Mouse (Mus musculus): ENCODE measurements around the gene BC055324. TPM values are rescaled to one million over a fixed set of nuclear protein-coding genes. Genes with fewer than 3 reads are reported as not detected.
"Not testable (repeated sequence)": the region's sequence is repeated elsewhere in the genome, so short reads cannot be mapped to it uniquely, and the experiment has no call there.

The BC055324 gene
- total and polyA plus RNA-seq, 3 experiments: 19.2 to 21.4 TPM; not detected in 1

DNA sequence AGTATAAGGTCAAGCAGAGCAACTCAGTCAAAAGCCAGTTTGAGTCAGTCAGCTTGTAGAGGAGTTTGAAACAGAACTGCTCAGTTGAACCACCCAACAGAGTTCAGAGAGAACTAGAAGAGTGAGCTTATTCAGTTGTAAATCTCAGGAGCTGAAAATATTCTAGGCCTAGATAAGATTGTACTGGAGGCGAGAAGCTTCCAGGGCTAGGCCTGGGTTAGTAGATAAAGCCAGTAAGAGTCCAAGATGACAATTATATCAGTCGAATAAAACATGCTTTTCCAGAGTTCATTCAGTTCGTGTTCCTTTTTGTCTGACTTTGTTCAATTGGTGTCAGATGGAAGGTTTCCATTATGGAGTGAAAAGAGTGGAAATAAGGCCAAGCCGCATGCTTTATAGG lies 31.1 kb upstream of the BC055324 start:
- no peak overlapping the region for H3K9ac ChIP-seq (ENCODE audit: control insufficient read depth, low read depth, low read length, poor library complexity, severe bottlenecking)
- no peaks in the 10 kb centered on the region for H3K79me2 ChIP-seq (ENCODE audit: control insufficient read depth, insufficient read depth, low read length, poor library complexity)
- TF ChIP-seq BHLHE40 (IDR thresholded peaks at IDR 0.05; ENCODE audit: borderline replicate concordance, low read depth, low read length) (no peak), NELFE (IDR thresholded peaks at IDR 0.05; ENCODE audit: low read depth, low read length) (no peak), ZKSCAN1 (IDR thresholded peaks at IDR 0.05; ENCODE audit: low read depth, low read length) (no peak), TCF12 (IDR thresholded peaks at IDR 0.05; ENCODE audit: low read depth, low read length) (peak; percentile 86), MAZ (IDR thresholded peaks at IDR 0.05; ENCODE audit: low read depth, low read length) (no peak), CHD2 (IDR thresholded peaks at IDR 0.05; ENCODE audit: low read length) (no peak), POLR2AphosphoS5 (IDR thresholded peaks at IDR 0.05; ENCODE audit: borderline replicate concordance, low read depth, low read length) (no peak), TAL1 (IDR thresholded peaks at IDR 0.05; ENCODE audit: low read length) (peak; percentile 30; the same call in 1 of the 2 replicates), MYC (IDR thresholded peaks at IDR 0.05; ENCODE audit: low read depth, low read length) (no peak), EP300 (IDR thresholded peaks at IDR 0.05; ENCODE audit: low read depth in 1 of 2, low read length in 2 of 2) (peak; percentile 76 to 79), USF1 (IDR thresholded peaks at IDR 0.05; ENCODE audit: low read depth, low read length) (no peak), MYB (IDR thresholded peaks at IDR 0.05; ENCODE audit: low read depth, low read length) (no peak), ELF1 (IDR thresholded peaks at IDR 0.05; ENCODE audit: low read depth, low read length) (no peak), GATA1 (IDR thresholded peaks at IDR 0.05; ENCODE audit: low read depth, low read length) (peak; percentile 66), TBP (IDR thresholded peaks at IDR 0.05; ENCODE audit: low read depth, low read length) (no peak), SMC3 (IDR thresholded peaks at IDR 0.05; ENCODE audit: low read depth, low read length) (no peak), NRF1 (IDR thresholded peaks at IDR 0.05; ENCODE audit: insufficient read depth, low read depth, low read length, poor library complexity, severe bottlenecking) (no peak), RCOR1 (IDR thresholded peaks at IDR 0.05; ENCODE audit: low read depth, low read length) (peak; percentile 95), POLR2A (IDR thresholded peaks at IDR 0.05; ENCODE audit: control insufficient read depth in 1 of 2, insufficient read depth in 1 of 2, low read depth in 1 of 2, low read length in 2 of 2, poor library complexity in 1 of 2) (no peak), ETS1 (IDR thresholded peaks at IDR 0.05; ENCODE audit: low read depth, low read length) (peak; percentile 38; the same call in 1 of the 2 replicates), MAX (IDR thresholded peaks at IDR 0.05; ENCODE audit: low read length) (no peak)
- no peaks in the 10 kb centered on the region for H3K36me3 ChIP-seq (ENCODE audit: control insufficient read depth in 1 of 2, insufficient read depth in 2 of 2, low read length in 2 of 2)
- peak; percentile 39 for DNase-seq (ENCODE audit: low read depth, low spot score)
- no peaks in the 10 kb centered on the region for H3K9me3 ChIP-seq (replicated peaks; ENCODE audit: insufficient read depth, low read length)
- no peak overlapping the region for H3K4me3 ChIP-seq (ENCODE audit: control insufficient read depth in 1 of 2, insufficient read depth in 1 of 2, low read depth in 2 of 2, low read length in 2 of 2)
- H3K27me3 ChIP-seq (ENCODE audit: control insufficient read depth in 1 of 2, insufficient read depth in 2 of 2, low read length in 2 of 2): peaks cover 2 to 3% of the 10 kb centered on the region in 2 experiments; a peak in 3 of 4 replicates
- 0 out of 4 replicates have a peak, but pooled peaks cover 0 to 5% of the 10 kb centered on the region in 2 experiments for H3K4me1 ChIP-seq (ENCODE audit: control insufficient read depth in 1 of 2, insufficient read depth in 2 of 2, low read length in 2 of 2)
- no peak overlapping the region for H3K27ac ChIP-seq (ENCODE audit: control insufficient read depth, low read depth, low read length)

GRCm38 (mm10) chr1:164022106-164022505 lies 27.5 kb upstream of the BC055324 start:
- H3K36me3 ChIP-seq (ENCODE audit: control insufficient read depth in 1 of 2, insufficient read depth in 2 of 2, low read length in 2 of 2); H3K9me3 ChIP-seq (replicated peaks; ENCODE audit: insufficient read depth, low read length); H3K4me3 ChIP-seq (ENCODE audit: control insufficient read depth in 1 of 2, insufficient read depth in 1 of 2, low read depth in 2 of 2, low read length in 2 of 2); H3K79me2 ChIP-seq (ENCODE audit: control insufficient read depth, insufficient read depth, low read length, poor library complexity); H3K27me3 ChIP-seq (ENCODE audit: control insufficient read depth in 1 of 2, insufficient read depth in 2 of 2, low read length in 2 of 2); H3K4me1 ChIP-seq (ENCODE audit: control insufficient read depth in 1 of 2, insufficient read depth in 2 of 2, low read length in 2 of 2); DNase-seq (ENCODE audit: low read depth, low spot score); H3K9ac ChIP-seq (ENCODE audit: control insufficient read depth, low read depth, low read length, poor library complexity, severe bottlenecking); H3K27ac ChIP-seq (ENCODE audit: control insufficient read depth, low read depth, low read length): not testable (repeated sequence)
- TF ChIP-seq SMC3 (IDR thresholded peaks at IDR 0.05; ENCODE audit: low read depth, low read length) (peak; percentile 29; the same call in 1 of the 2 replicates), CTCF (IDR thresholded peaks at IDR 0.05 in 2 of 3, conservative IDR thresholded peaks at IDR 0.05 in 1 of 3; ENCODE audit: control insufficient read depth in 1 of 3, insufficient read depth in 1 of 3, low read depth in 2 of 3, low read length in 3 of 3, poor library complexity in 1 of 3, severe bottlenecking in 1 of 3) (peak in 2 of 3 experiments; percentile 9 to 23; a peak in 1 of 6 replicates)

GRCm38 (mm10) chr1:164020746-164021145 lies 26.1 kb upstream of the BC055324 start:
- not testable (repeated sequence) for H3K9me3 ChIP-seq (replicated peaks; ENCODE audit: insufficient read depth, low read length); H3K27ac ChIP-seq (ENCODE audit: control insufficient read depth, low read depth, low read length); H3K27me3 ChIP-seq (ENCODE audit: control insufficient read depth in 1 of 2, insufficient read depth in 2 of 2, low read length in 2 of 2); H3K79me2 ChIP-seq (ENCODE audit: control insufficient read depth, insufficient read depth, low read length, poor library complexity); DNase-seq (ENCODE audit: low read depth, low spot score); H3K36me3 ChIP-seq (ENCODE audit: control insufficient read depth in 1 of 2, insufficient read depth in 2 of 2, low read length in 2 of 2); H3K9ac ChIP-seq (ENCODE audit: control insufficient read depth, low read depth, low read length, poor library complexity, severe bottlenecking); H3K4me3 ChIP-seq (ENCODE audit: control insufficient read depth in 1 of 2, insufficient read depth in 1 of 2, low read depth in 2 of 2, low read length in 2 of 2); H3K4me1 ChIP-seq (ENCODE audit: control insufficient read depth in 1 of 2, insufficient read depth in 2 of 2, low read length in 2 of 2)

Measured in MEL (cell line).